Mouse (Mus musculus) thymus, adult 2 months (tissue): ENCODE measurements around the gene Dnaaf5.

Source experiments
- CTCF ChIP-seq: fragments of 200-500 bp; IDR thresholded peaks from 2 replicates; pipeline ENCODE4 v1.5.1; 2012; ENCODE audit warnings: mild to moderate bottlenecking, control low read depth, low read length, moderate library complexity, borderline replicate concordance; ENCODE audit not compliant: control insufficient read depth, poor library complexity, insufficient read depth; ENCODE audit errors: extremely low read depth
- POLR2A ChIP-seq: fragments of 200-500 bp; IDR thresholded peaks from 2 replicates; pipeline ENCODE4 v1.6.1; 2012; ENCODE audit warnings: mild to moderate bottlenecking, low read length, control low read depth, moderate library complexity; ENCODE audit not compliant: control insufficient read depth, poor library complexity, insufficient read depth; ENCODE audit errors: extremely low read depth

- TF ChIP-seq CTCF (no peak), POLR2A (no peak)
Measured at GRCm38 (mm10) chr5:139146476-139147075, 3.4 kb upstream of the Dnaaf5 start.
